Mouse (Mus musculus) testis, adult 2 months (tissue): ENCODE results near the gene Pxk.

ENCODE experiments used
- CTCF ChIP-seq: fragments of 200-500 bp; IDR thresholded peaks from 2 replicates; pipeline ENCODE4 v1.5.1; 2012; ENCODE audit warnings: low read depth, mild to moderate bottlenecking, inconsistent platforms, low read length, moderate library complexity; ENCODE audit not compliant: control insufficient read depth, insufficient read depth, insufficient replicate concordance
- POLR2A ChIP-seq: fragments of 200-500 bp; IDR thresholded peaks from 2 replicates; pipeline ENCODE4 v1.6.1; 2012; ENCODE audit warnings: low read depth, mild to moderate bottlenecking, inconsistent platforms, low read length, moderate library complexity; ENCODE audit not compliant: control insufficient read depth

DNA sequence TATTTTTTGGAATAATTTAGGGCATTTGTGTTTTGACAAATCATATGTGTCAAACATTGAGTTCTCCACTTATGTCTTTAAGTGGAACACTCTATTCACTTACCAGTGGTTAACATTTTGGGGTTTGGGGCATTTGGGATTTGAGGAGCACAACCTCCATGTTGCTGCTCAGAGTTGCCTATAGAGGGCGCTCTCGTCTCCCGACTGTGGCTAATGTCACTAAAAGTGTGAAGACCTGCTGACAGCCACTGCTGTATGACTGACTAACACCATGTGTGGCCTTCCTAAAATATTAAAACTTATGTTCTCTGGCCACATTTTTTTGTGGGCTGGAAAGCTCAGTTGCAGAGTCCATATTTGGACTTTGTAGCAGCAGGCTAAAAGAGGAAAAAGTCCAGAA is 85.3 kb downstream of the Pxk start:
- TF ChIP-seq CTCF (peak; percentile 55; the same call in 1 of the 2 replicates), POLR2A (no peak)
